Mouse (Mus musculus): ENCODE results near the gene Trpm3. TPM values are rescaled to one million over a fixed set of nuclear protein-coding genes. Genes with fewer than 3 reads are reported as not detected.

Trpm3 gene
- total and polyA plus RNA-seq, 2 experiments = not detected

DNA sequence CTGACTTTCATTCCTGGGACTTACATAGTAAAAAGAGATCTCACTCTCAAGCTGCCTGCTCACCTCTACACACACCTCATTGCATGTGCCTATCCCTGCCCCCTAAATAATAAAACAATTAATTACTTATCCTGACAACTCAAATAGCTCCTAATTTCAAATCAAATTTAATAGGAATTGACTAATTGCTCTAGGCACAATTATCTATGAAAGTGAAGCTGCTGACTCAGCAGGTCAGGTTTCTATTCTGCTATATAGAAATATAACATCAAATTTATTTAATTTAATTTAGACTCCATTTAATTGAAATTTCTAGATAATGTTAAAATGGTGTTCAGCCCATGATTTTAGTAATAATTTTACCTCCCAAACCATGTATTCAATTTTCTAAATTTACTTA lies 566.6 kb downstream of the Trpm3 start:
- H3K27me3 ChIP-seq (ENCODE audit: control insufficient read depth, insufficient read depth, low read length) = no peaks in the 10 kb centered on the region
- TF ChIP-seq POLR2A (IDR thresholded peaks at IDR 0.05; ENCODE audit: extremely low read depth, insufficient read depth, low read length) = no peak
- no peak for TF ChIP-seq CTCF (IDR thresholded peaks at IDR 0.05; ENCODE audit: low read depth, low read length)
- DNase-seq (ENCODE audit: extremely low read depth, low read depth, low spot score) = no peak
- H3K4me3 ChIP-seq (ENCODE audit: insufficient read depth, low read depth, low read length) = no peak overlapping the region
- no peaks in the 10 kb centered on the region for H3K36me3 ChIP-seq (ENCODE audit: control insufficient read depth, insufficient read depth, low read length)
- H3K9ac ChIP-seq (ENCODE audit: low read depth, low read length) = no peak overlapping the region
- H3K79me2 ChIP-seq (ENCODE audit: control insufficient read depth, insufficient read depth, low read length) = no peaks in the 10 kb centered on the region
- H3K4me1 ChIP-seq (ENCODE audit: control insufficient read depth, insufficient read depth, low read length) = peaks cover 2% of the 10 kb centered on the region; the same call in 1 of the 2 replicates
- no peak overlapping the region for H3K27ac ChIP-seq (replicated peaks; ENCODE audit: insufficient read depth, low read depth, low read length)

DNA sequence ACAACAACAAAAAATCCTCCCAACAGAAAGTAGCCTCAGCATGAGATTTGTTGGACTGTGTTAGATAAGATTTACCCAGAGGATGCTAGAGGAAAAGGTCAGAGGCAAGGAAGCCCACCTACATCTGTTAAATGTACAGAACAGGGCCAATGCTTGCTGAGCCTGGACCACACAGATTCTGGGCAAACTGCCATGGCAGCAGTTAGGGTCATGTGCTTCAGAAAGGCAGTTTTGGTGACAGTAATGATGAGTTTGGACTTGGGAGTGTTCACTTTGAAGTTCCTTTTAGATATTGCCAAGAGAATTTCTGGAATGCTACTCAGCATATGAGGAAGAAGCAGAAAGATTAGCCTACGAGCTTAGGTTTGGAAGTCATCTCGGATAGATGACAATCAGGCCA lies 580.2 kb downstream of the Trpm3 start:
- no peak overlapping the region for H3K4me3 ChIP-seq (ENCODE audit: insufficient read depth, low read depth, low read length)
- no peak overlapping the region for H3K27ac ChIP-seq (replicated peaks; ENCODE audit: insufficient read depth, low read depth, low read length)
- 69% methylated on average over 2 of the region's 2 CpGs for WGBS
- H3K27me3 ChIP-seq (ENCODE audit: control insufficient read depth, insufficient read depth, low read length) = no peaks in the 10 kb centered on the region
- H3K36me3 ChIP-seq (ENCODE audit: control insufficient read depth, insufficient read depth, low read length) = no peaks in the 10 kb centered on the region
- H3K4me1 ChIP-seq (ENCODE audit: control insufficient read depth, insufficient read depth, low read length) = no peaks in the 10 kb centered on the region
- DNase-seq (ENCODE audit: extremely low read depth, low read depth, low spot score) = no peak
- no peaks in the 10 kb centered on the region for H3K79me2 ChIP-seq (ENCODE audit: control insufficient read depth, insufficient read depth, low read length)
- no peak overlapping the region for H3K9ac ChIP-seq (ENCODE audit: low read depth, low read length)
- TF ChIP-seq CTCF (IDR thresholded peaks at IDR 0.05; ENCODE audit: low read depth, low read length) (no peak), POLR2A (IDR thresholded peaks at IDR 0.05; ENCODE audit: extremely low read depth, insufficient read depth, low read length) (no peak)

- H3K4me3 ChIP-seq (ENCODE audit: insufficient read depth, low read depth, low read length) = no peak overlapping the region
- no peak overlapping the region for H3K9ac ChIP-seq (ENCODE audit: low read depth, low read length)
- DNase-seq (ENCODE audit: extremely low read depth, low read depth, low spot score) = no peak
- no peaks in the 10 kb centered on the region for H3K4me1 ChIP-seq (ENCODE audit: control insufficient read depth, insufficient read depth, low read length)
- WGBS = 83% methylated on average over 2 of the region's 2 CpGs
- TF ChIP-seq CTCF (IDR thresholded peaks at IDR 0.05; ENCODE audit: low read depth, low read length) (no peak), POLR2A (IDR thresholded peaks at IDR 0.05; ENCODE audit: extremely low read depth, insufficient read depth, low read length) (no peak)
- no peaks in the 10 kb centered on the region for H3K27me3 ChIP-seq (ENCODE audit: control insufficient read depth, insufficient read depth, low read length)
- H3K79me2 ChIP-seq (ENCODE audit: control insufficient read depth, insufficient read depth, low read length) = no peaks in the 10 kb centered on the region
- no peaks in the 10 kb centered on the region for H3K36me3 ChIP-seq (ENCODE audit: control insufficient read depth, insufficient read depth, low read length)
- no peak overlapping the region for H3K27ac ChIP-seq (replicated peaks; ENCODE audit: insufficient read depth, low read depth, low read length)
Observed at GRCm38 (mm10) chr19:22729846-22730245, 591.0 kb downstream of the Trpm3 start.

DNA sequence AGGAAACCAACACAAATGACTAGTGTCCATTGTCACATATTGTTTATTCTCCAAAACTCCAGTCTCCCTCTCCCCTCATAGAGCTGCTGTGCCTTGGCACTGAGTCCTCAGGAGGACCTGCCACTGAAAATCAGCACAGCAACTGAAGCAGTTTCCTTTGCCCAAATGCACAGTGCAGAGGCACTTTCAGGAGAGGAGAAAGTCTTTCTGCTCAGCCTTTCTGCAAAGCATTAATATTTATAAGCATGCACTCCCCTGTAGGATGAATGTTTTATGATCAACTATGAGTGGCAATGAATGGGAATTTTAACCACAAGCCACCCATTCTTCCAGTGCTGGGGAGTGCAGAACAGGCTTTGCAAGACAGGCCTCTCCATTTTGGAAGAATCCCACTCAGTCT lies 592.1 kb downstream of the Trpm3 start:
- no peak overlapping the region for H3K4me3 ChIP-seq (ENCODE audit: insufficient read depth, low read depth, low read length)
- H3K79me2 ChIP-seq (ENCODE audit: control insufficient read depth, insufficient read depth, low read length) = no peaks in the 10 kb centered on the region
- no peak overlapping the region for H3K27ac ChIP-seq (replicated peaks; ENCODE audit: insufficient read depth, low read depth, low read length)
- no peaks in the 10 kb centered on the region for H3K27me3 ChIP-seq (ENCODE audit: control insufficient read depth, insufficient read depth, low read length)
- TF ChIP-seq POLR2A (IDR thresholded peaks at IDR 0.05; ENCODE audit: extremely low read depth, insufficient read depth, low read length) (no peak), CTCF (IDR thresholded peaks at IDR 0.05; ENCODE audit: low read depth, low read length) (no peak)
- no peak overlapping the region for H3K9ac ChIP-seq (ENCODE audit: low read depth, low read length)
- DNase-seq (ENCODE audit: extremely low read depth, low read depth, low spot score) = no peak
- H3K36me3 ChIP-seq (ENCODE audit: control insufficient read depth, insufficient read depth, low read length) = no peaks in the 10 kb centered on the region
- H3K4me1 ChIP-seq (ENCODE audit: control insufficient read depth, insufficient read depth, low read length) = no peaks in the 10 kb centered on the region

- no peak overlapping the region for H3K9ac ChIP-seq (ENCODE audit: low read depth, low read length)
- H3K27me3 ChIP-seq (ENCODE audit: control insufficient read depth, insufficient read depth, low read length) = no peaks in the 10 kb centered on the region
- H3K27ac ChIP-seq (replicated peaks; ENCODE audit: insufficient read depth, low read depth, low read length) = no peak overlapping the region
- no peaks in the 10 kb centered on the region for H3K79me2 ChIP-seq (ENCODE audit: control insufficient read depth, insufficient read depth, low read length)
- no peaks in the 10 kb centered on the region for H3K4me1 ChIP-seq (ENCODE audit: control insufficient read depth, insufficient read depth, low read length)
- no peak overlapping the region for H3K4me3 ChIP-seq (ENCODE audit: insufficient read depth, low read depth, low read length)
- no peak for DNase-seq (ENCODE audit: extremely low read depth, low read depth, low spot score)
- WGBS = 61% methylated on average over 2 of the region's 2 CpGs
- TF ChIP-seq CTCF (IDR thresholded peaks at IDR 0.05; ENCODE audit: low read depth, low read length) = no peak
- TF ChIP-seq POLR2A (IDR thresholded peaks at IDR 0.05; ENCODE audit: extremely low read depth, insufficient read depth, low read length) = no peak
- H3K36me3 ChIP-seq (ENCODE audit: control insufficient read depth, insufficient read depth, low read length) = no peaks in the 10 kb centered on the region
Observed at GRCm38 (mm10) chr19:22736870-22737269, 598.0 kb downstream of the Trpm3 start.

DNA sequence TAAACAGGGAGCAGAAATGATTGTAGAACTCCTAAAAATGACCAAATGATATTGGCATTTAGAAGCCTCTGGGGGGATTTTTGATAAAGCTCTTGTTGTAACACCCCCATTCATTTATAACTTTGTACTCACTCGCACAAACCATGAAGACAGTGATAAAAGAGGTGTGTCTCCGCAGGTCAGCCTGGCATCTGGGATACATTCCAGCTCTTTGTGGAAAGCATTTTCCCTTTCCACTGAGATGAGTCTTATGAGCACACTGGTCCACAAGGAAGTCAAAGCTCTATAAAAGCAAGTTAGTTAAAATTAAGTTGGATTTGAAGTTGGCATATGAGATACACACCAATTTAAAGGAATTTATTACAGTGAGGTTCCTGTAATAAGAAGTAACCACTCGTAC lies 600.4 kb downstream of the Trpm3 start:
- H3K27ac ChIP-seq (replicated peaks; ENCODE audit: insufficient read depth, low read depth, low read length) = no peak overlapping the region
- H3K36me3 ChIP-seq (ENCODE audit: control insufficient read depth, insufficient read depth, low read length) = no peaks in the 10 kb centered on the region
- 72% methylated on average over 3 of the region's 3 CpGs for WGBS
- H3K9ac ChIP-seq (ENCODE audit: low read depth, low read length) = no peak overlapping the region
- H3K79me2 ChIP-seq (ENCODE audit: control insufficient read depth, insufficient read depth, low read length) = no peaks in the 10 kb centered on the region
- H3K4me1 ChIP-seq (ENCODE audit: control insufficient read depth, insufficient read depth, low read length) = no peaks in the 10 kb centered on the region
- no peak overlapping the region for H3K4me3 ChIP-seq (ENCODE audit: insufficient read depth, low read depth, low read length)
- TF ChIP-seq POLR2A (IDR thresholded peaks at IDR 0.05; ENCODE audit: extremely low read depth, insufficient read depth, low read length) (no peak), CTCF (IDR thresholded peaks at IDR 0.05; ENCODE audit: low read depth, low read length) (no peak)
- no peaks in the 10 kb centered on the region for H3K27me3 ChIP-seq (ENCODE audit: control insufficient read depth, insufficient read depth, low read length)
- no peak for DNase-seq (ENCODE audit: extremely low read depth, low read depth, low spot score)

All from liver, adult 2 months (tissue).